Mouse (Mus musculus): ENCODE results near the gene Eaf2. TPM values are rescaled to one million over a fixed set of nuclear protein-coding genes. Genes with fewer than 3 reads are reported as not detected.

Gene Eaf2
- total and polyA plus RNA-seq, 2 experiments from 2014 or later, result 0.16 to 1.2 TPM

GRCm38 (mm10) chr16:36912311-36912710 is 37.5 kb upstream of the Eaf2 start:
- Histone ChIP-seq H3K27me3 (ENCODE audit: insufficient read depth, low read length) (no peaks in the 10 kb centered on the region), H3K9me3 (ENCODE audit: low read length) (no peaks in the 10 kb centered on the region), H3K4me2 (ENCODE audit: low read depth, low read length) (no peak overlapping the region), H3K36me3 (ENCODE audit: insufficient read depth, low read length) (peaks cover 55% of the 10 kb centered on the region), H3K4me1 (ENCODE audit: insufficient read depth, low read length) (no peaks in the 10 kb centered on the region), H3K9ac (replicated peaks; ENCODE audit: low read length) (no peak overlapping the region), H3K27ac (no peak overlapping the region), H3K4me3 (ENCODE audit: low read length) (no peak overlapping the region)
- TF ChIP-seq CTCF (IDR thresholded peaks at IDR 0.05; ENCODE audit: low read depth), result no peak
- ATAC-seq, result no peak
- WGBS, result 93% methylated on average over 13 of the region's 13 CpGs
- DNase-seq (ENCODE audit: low spot score), result no peak

GRCm38 (mm10) chr16:36911909-36912308 is 37.1 kb upstream of the Eaf2 start:
- ATAC-seq, result no peak
- Histone ChIP-seq H3K36me3 (ENCODE audit: insufficient read depth, low read length) (peaks cover 50% of the 10 kb centered on the region), H3K27ac (no peak overlapping the region), H3K9me3 (ENCODE audit: low read length) (no peaks in the 10 kb centered on the region), H3K27me3 (ENCODE audit: insufficient read depth, low read length) (no peaks in the 10 kb centered on the region), H3K4me3 (ENCODE audit: low read length) (no peak overlapping the region), H3K4me1 (ENCODE audit: insufficient read depth, low read length) (no peaks in the 10 kb centered on the region), H3K4me2 (ENCODE audit: low read depth, low read length) (no peak overlapping the region), H3K9ac (replicated peaks; ENCODE audit: low read length) (no peak overlapping the region)
- TF ChIP-seq CTCF (IDR thresholded peaks at IDR 0.05; ENCODE audit: low read depth), result no peak
- 89% methylated on average over 10 of the region's 10 CpGs for WGBS
- DNase-seq (ENCODE audit: low spot score), result no peak

- 93% methylated on average over 5 of the region's 5 CpGs for WGBS
- H3K36me3 ChIP-seq (ENCODE audit: insufficient read depth, low read length), result peaks cover 55% of the 10 kb centered on the region
These were observed 28.4 kb upstream of the Eaf2 start for GRCm38 (mm10) chr16:36903156-36903555.

GRCm38 (mm10) chr16:36896712-36897111 is 21.9 kb upstream of the Eaf2 start:
- Histone ChIP-seq H3K36me3 (ENCODE audit: insufficient read depth, low read length) (peaks cover 82% of the 10 kb centered on the region), H3K4me1 (ENCODE audit: insufficient read depth, low read length) (no peaks in the 10 kb centered on the region), H3K4me2 (ENCODE audit: low read depth, low read length) (no peak overlapping the region), H3K27ac (no peak overlapping the region), H3K9me3 (ENCODE audit: low read length) (no peaks in the 10 kb centered on the region), H3K4me3 (ENCODE audit: low read length) (no peak overlapping the region), H3K9ac (replicated peaks; ENCODE audit: low read length) (no peak overlapping the region), H3K27me3 (ENCODE audit: insufficient read depth, low read length) (no peaks in the 10 kb centered on the region)
- no peak for DNase-seq (ENCODE audit: low spot score)
- no peak for ATAC-seq
- no peak for TF ChIP-seq CTCF (IDR thresholded peaks at IDR 0.05; ENCODE audit: low read depth)
- WGBS, result 97% methylated on average over 6 of the region's 6 CpGs

More at GRCm38 (mm10) chr16:36903156-36903555, 28.4 kb upstream of the Eaf2 start:
- H3K9ac ChIP-seq (replicated peaks; ENCODE audit: low read length), result no peak overlapping the region
- H3K9me3 ChIP-seq (ENCODE audit: low read length), result no peaks in the 10 kb centered on the region
- no peaks in the 10 kb centered on the region for H3K4me1 ChIP-seq (ENCODE audit: insufficient read depth, low read length)
- H3K27ac ChIP-seq, result no peak overlapping the region
- H3K4me3 ChIP-seq (ENCODE audit: low read length), result no peak overlapping the region
- TF ChIP-seq CTCF (IDR thresholded peaks at IDR 0.05; ENCODE audit: low read depth), result no peak
- no peak overlapping the region for H3K4me2 ChIP-seq (ENCODE audit: low read depth, low read length)
- no peak for ATAC-seq
- H3K27me3 ChIP-seq (ENCODE audit: insufficient read depth, low read length), result no peaks in the 10 kb centered on the region
- DNase-seq (ENCODE audit: low spot score), result no peak

GRCm38 (mm10) chr16:36893317-36893716 is 18.5 kb upstream of the Eaf2 start:
- no peak for ATAC-seq
- no peak for DNase-seq (ENCODE audit: low spot score)
- Histone ChIP-seq H3K4me1 (ENCODE audit: insufficient read depth, low read length) (no peaks in the 10 kb centered on the region), H3K4me2 (ENCODE audit: low read depth, low read length) (no peak overlapping the region), H3K27me3 (ENCODE audit: insufficient read depth, low read length) (no peaks in the 10 kb centered on the region), H3K27ac (no peak overlapping the region), H3K9ac (replicated peaks; ENCODE audit: low read length) (no peak overlapping the region), H3K36me3 (ENCODE audit: insufficient read depth, low read length) (peaks cover 78% of the 10 kb centered on the region), H3K4me3 (ENCODE audit: low read length) (no peak overlapping the region), H3K9me3 (ENCODE audit: low read length) (no peaks in the 10 kb centered on the region)
- TF ChIP-seq CTCF (IDR thresholded peaks at IDR 0.05; ENCODE audit: low read depth), result no peak
- WGBS, result 91% methylated on average over 10 of the region's 10 CpGs

- Histone ChIP-seq H3K9ac (replicated peaks; ENCODE audit: low read length) (no peak overlapping the region), H3K4me2 (ENCODE audit: low read depth, low read length) (no peak overlapping the region), H3K27ac (no peak overlapping the region), H3K9me3 (ENCODE audit: low read length) (no peaks in the 10 kb centered on the region), H3K27me3 (ENCODE audit: insufficient read depth, low read length) (no peaks in the 10 kb centered on the region), H3K4me1 (ENCODE audit: insufficient read depth, low read length) (no peaks in the 10 kb centered on the region), H3K4me3 (ENCODE audit: low read length) (no peak overlapping the region), H3K36me3 (ENCODE audit: insufficient read depth, low read length) (peaks cover 74% of the 10 kb centered on the region)
- DNase-seq (ENCODE audit: low spot score) (no peak), ATAC-seq (no peak)
- WGBS, result 96% methylated on average over 4 of the region's 4 CpGs
- TF ChIP-seq CTCF (IDR thresholded peaks at IDR 0.05; ENCODE audit: low read depth), result no peak
These were observed 16.6 kb upstream of the Eaf2 start for GRCm38 (mm10) chr16:36891415-36891814.

GRCm38 (mm10) chr16:36890559-36890958 is 15.8 kb upstream of the Eaf2 start:
- DNase-seq (ENCODE audit: low spot score) (no peak), ATAC-seq (no peak)
- Histone ChIP-seq H3K9me3 (ENCODE audit: low read length) (no peaks in the 10 kb centered on the region), H3K9ac (replicated peaks; ENCODE audit: low read length) (no peak overlapping the region), H3K4me2 (ENCODE audit: low read depth, low read length) (no peak overlapping the region), H3K27ac (no peak overlapping the region), H3K36me3 (ENCODE audit: insufficient read depth, low read length) (peaks cover 74% of the 10 kb centered on the region), H3K4me3 (ENCODE audit: low read length) (no peak overlapping the region), H3K27me3 (ENCODE audit: insufficient read depth, low read length) (no peaks in the 10 kb centered on the region), H3K4me1 (ENCODE audit: insufficient read depth, low read length) (no peaks in the 10 kb centered on the region)
- WGBS, result 99% methylated on average over 3 of the region's 3 CpGs
- no peak for TF ChIP-seq CTCF (IDR thresholded peaks at IDR 0.05; ENCODE audit: low read depth)

Data from hindbrain, postnatal 0 days (tissue).